Mouse (Mus musculus): ENCODE measurements around the gene Accs.

GRCm38 (mm10) chr2:93811812-93812211 lies 37.9 kb downstream of the Accs start:
- TF ChIP-seq CTCF (IDR thresholded peaks at IDR 0.05; ENCODE audit: low read depth, low read length) (peak; percentile 93), POLR2A (IDR thresholded peaks at IDR 0.05; ENCODE audit: insufficient read depth, low read length) (no peak), EP300 (IDR thresholded peaks at IDR 0.05; ENCODE audit: insufficient read depth, low read depth, low read length) (no peak)

Data from ES-Bruce4 (cell line).